Mouse (Mus musculus): ENCODE data around the gene Gpc2.

Gpc2 gene

GRCm38 (mm10) chr5:138262582-138263240 is 17.1 kb downstream of the Gpc2 start:
- DNase-seq (ENCODE audit: low read depth in 1 of 2, low spot score in 2 of 2): no peak

- DNase-seq (ENCODE audit: low read depth in 1 of 2, low spot score in 2 of 2): no peak
These were observed 17.8 kb downstream of the Gpc2 start for GRCm38 (mm10) chr5:138262001-138262400.

DNA sequence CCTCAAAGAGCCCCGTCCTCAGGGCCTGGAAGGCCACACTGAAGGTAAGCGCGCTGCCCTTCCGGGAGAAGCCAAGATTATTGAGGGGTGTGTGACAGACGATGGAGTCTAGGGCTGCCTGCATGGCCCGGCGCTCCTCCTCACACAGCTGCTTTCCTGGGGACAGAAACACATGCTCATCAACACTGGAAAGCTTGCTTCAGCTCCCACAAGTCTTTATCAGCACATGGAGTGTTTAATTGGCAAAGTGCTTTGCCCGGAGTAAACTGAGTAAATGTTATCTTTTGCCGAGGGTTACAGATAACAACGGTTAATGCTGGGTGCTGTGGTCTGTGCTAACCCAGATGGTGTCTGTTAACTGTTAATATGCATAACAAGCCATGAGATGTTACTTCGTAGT is 19.0 kb downstream of the Gpc2 start:
- DNase-seq (ENCODE audit: low read depth in 1 of 2, low spot score in 2 of 2): no peak

- DNase-seq (ENCODE audit: low read depth in 1 of 2, low spot score in 2 of 2): no peak
These were observed 19.8 kb downstream of the Gpc2 start for GRCm38 (mm10) chr5:138260051-138260450.

DNA sequence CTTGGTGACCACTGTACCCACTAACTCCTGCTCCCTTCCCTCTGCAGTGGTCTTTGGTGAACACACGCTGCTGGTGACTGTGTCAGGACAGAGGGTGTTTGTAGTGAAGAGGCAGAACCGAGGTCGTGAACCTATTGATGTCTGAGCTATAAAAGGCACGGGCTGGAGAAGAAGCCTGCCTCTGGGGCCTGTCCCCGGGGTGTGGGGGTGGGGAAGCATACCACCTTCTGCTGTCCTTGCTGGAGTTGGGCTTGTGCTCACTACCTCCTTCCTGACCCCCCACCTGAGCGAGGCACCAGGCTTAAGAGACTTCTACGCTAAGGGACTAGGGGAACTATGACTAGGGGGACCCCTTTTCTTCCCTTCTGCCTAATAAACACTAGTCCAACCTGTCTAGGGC is 20.8 kb downstream of the Gpc2 start:
- DNase-seq (ENCODE audit: low read depth in 1 of 2, low spot score in 2 of 2): no peak

DNA sequence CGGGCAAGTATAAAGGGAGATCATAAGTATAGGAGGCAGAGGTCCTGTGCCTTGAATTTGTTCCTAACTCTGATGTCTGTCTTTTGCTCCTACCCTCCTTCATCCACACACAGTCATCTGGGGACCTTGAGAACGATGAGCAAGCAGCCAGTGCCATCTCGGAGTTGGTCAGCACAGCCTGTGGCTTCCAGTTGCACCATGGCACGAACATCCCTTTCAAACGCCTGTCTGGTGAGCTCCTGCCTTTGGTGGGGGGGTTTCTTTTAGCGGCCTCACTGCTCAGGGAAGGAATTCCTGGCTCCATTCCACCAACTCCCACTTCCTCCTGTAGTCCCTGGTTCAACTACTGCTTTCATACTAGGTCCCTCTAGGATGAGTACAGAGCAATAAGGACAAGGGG is 21.3 kb downstream of the Gpc2 start:
- DNase-seq (ENCODE audit: low read depth in 1 of 2, low spot score in 2 of 2): no peak

- no peak for DNase-seq (ENCODE audit: low read depth in 1 of 2, low spot score in 2 of 2)
These were observed 21.7 kb downstream of the Gpc2 start for GRCm38 (mm10) chr5:138258078-138258477.

DNA sequence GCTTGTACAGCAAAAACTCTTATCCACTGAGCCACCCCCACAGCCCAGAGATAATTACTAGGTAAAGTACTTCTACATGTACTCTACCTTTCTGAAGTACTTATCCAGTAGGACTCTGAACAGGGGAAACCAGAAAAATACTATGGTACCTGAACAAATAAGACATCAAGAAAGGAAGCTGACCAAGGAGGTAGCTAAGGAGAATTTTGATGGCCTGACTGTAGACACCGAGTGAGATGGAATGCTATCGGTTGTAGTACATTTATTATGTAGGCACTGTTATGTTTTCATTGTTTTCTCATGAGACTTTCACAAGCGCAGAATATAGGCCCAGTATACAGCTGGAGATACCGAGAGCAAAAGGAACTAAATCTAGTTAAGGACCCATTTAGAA is 22.2 kb downstream of the Gpc2 start:
- no peak for DNase-seq (ENCODE audit: low read depth in 1 of 2, low spot score in 2 of 2)

GRCm38 (mm10) chr5:138256966-138257584 is 22.7 kb downstream of the Gpc2 start:
- peak; percentile 44 to 65 for DNase-seq (ENCODE audit: low read depth in 1 of 2, low spot score in 2 of 2)

GRCm38 (mm10) chr5:138256094-138256467 is 23.7 kb downstream of the Gpc2 start:
- DNase-seq (ENCODE audit: low read depth in 1 of 2, low spot score in 2 of 2): no peak

GRCm38 (mm10) chr5:138255353-138256093 is 24.3 kb downstream of the Gpc2 start, which contains the start of gene Lamtor4:
TSS of gene Lamtor4 (plus strand) at chr5:138255482.
- DNase-seq (ENCODE audit: low read depth in 1 of 2, low spot score in 2 of 2): peak; percentile 77 to 82

DNA sequence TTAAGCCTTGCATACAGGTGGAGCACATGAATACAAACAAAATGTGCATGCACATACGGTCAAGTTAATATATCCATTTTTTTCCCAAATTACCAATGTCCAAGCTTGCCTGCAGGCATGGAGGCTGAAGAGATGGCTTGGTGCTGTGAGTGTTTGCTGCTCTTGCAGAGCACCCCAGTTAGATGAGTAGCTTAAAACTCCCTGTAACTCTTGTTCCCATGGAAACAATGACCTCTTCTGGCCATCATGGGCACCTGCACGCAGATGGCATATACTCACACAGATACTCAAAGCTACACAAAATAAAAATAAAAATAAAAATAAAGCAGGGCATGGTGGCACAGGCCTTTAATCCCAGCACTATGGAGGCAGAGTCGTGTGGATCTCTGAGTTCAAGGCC is 26.7 kb downstream of the Gpc2 start:
- no peak for DNase-seq (ENCODE audit: low read depth in 1 of 2, low spot score in 2 of 2)

GRCm38 (mm10) chr5:138251144-138251543 is 28.7 kb downstream of the Gpc2 start:
- DNase-seq (ENCODE audit: low read depth in 1 of 2, low spot score in 2 of 2): no peak

DNA sequence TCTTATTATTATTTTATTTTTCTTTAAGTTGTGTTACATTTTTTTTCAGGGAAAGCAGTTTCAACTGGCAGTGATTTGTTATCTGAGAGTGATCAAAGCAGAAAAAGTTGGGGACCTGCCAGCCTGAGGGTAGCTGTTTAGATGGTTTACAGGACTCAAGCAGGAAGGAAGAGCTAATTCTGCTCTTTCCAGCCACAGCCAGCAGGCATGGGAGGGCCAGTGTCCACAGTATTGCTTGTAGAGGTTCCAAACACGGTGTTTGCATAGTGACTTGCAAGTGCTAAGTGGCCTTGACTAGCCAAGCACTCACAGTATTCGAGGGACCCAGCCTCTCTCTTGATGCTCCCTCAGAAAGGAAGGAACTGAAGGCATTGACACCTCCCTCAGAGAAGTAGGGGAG is 38.3 kb downstream of the Gpc2 start:
- no peak for DNase-seq (ENCODE audit: low read depth in 1 of 2, low spot score in 2 of 2)

DNA sequence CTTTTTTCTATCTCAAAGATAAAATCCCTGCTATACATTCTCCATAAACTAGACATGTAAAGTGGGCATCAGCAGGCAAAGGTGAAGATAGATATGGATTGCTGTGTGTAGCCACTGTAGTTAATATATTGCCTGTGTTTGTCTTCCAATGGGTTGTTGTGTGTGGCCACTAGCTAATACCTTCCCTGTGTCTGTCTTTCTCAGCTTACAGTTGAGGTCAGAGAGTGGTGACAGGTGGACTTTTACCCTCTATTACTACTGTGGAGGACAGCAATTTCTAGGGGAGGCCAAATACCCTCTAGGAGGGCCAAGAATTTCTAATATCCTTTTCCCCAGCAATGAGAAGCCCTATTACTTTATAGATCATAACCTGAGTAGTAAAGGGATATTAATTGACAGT is 45.6 kb downstream of the Gpc2 start:
- DNase-seq (ENCODE audit: low read depth in 1 of 2, low spot score in 2 of 2): no peak

DNA sequence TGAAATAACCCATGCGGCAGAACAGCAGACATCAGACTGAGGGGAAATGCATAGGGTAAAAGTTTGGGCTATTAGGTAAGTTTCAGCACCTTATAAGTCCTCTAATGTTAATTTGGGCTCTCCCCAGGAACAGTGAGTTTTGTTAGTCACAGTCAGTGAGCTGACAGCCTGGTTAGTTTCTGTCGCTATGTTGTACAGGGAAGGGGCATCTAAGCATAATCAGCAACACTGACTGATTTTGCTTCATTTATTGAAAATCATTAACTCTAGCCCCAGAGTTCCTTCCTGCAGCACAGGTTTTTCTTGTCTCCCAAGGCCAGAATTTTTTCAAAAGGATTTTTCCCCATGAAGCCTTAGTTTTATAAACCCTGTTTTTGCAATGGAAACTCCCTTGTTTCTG is 46.0 kb downstream of the Gpc2 start:
- no peak for DNase-seq (ENCODE audit: low read depth in 1 of 2, low spot score in 2 of 2)

- DNase-seq (ENCODE audit: low read depth in 1 of 2, low spot score in 2 of 2): no peak
These were observed 50.3 kb downstream of the Gpc2 start for GRCm38 (mm10) chr5:138229511-138229910.

DNA sequence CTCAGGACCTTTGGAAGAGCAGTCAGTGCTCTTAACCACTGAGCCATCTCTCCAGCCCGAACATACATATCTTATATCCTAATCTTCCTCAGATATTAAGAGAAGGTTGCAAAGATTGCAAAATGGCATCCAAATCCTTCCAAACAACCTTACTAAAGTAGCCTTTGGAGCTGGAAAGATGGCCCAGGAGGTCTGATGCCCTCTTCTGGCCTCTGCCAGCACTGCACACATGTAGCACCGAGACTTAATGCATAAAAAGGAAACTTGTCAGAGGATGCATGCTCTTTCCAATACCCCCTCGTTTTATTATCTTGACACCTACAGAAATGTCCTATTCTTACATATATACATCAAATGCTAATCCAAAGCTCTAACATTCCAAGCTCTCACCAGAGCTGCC is 51.8 kb downstream of the Gpc2 start:
- DNase-seq (ENCODE audit: low read depth in 1 of 2, low spot score in 2 of 2): no peak

DNA sequence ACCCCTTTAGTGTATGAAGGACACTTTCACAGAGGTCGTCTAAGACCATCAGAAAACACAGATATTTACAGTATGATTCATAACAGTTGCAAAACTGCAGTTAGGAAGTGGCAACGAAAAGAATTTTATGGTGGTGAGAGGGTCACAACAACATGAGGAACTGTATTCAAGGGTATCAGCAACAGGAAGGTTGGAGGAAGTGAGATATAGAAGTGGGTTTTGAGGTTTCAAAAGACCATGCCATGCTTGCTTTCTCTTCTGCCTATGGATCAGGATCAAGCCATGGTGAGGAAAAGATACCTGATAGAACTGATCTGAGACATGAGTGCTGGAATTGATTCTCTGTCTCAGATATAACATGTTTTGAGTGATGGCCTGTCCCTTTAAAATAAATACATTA is 52.4 kb downstream of the Gpc2 start:
- no peak for DNase-seq (ENCODE audit: low read depth in 1 of 2, low spot score in 2 of 2)

DNA sequence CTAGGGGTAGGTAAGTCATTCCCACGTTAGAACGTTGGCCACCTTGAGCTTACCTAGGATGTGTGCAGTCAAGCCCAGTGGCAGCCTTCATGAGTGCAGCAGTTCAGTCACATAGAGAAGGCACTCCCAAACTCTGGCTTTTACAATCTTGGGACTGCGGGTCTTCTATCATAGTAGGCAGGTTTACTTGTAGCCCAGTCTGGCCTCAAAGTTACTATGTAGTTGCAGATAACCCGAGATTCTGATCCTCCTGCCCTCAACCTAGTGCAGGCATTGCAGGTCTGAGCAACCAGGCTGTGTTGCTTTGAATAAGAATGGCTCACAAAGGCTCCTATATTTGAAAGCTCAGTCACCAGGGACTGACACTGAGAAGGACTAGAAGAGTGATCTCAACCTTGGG is 53.3 kb downstream of the Gpc2 start:
- no peak for DNase-seq (ENCODE audit: low read depth in 1 of 2, low spot score in 2 of 2)

GRCm38 (mm10) chr5:138225700-138226099 is 54.1 kb downstream of the Gpc2 start, which contains the start of gene Nxpe5:
TSS of gene Nxpe5 (plus strand) at chr5:138225898.
- DNase-seq (ENCODE audit: low read depth in 1 of 2, low spot score in 2 of 2): no peak

Measured in monocyte, adult 2 months (primary cell).